Mouse (Mus musculus) T-helper 1 cell (primary cell): ENCODE results near the gene Wdfy4.

Experiments used
- in situ Hi-C: fragments of 300-600 bp; cut with MboI, MseI; formaldehyde crosslinking; loops from one replicate; pipeline ENCODE4 v1.15.1; 2025; ENCODE audit warnings: high pct_unique_total_duplicates

The Wdfy4 gene

GRCm38 (mm10) chr14:32984176-32984738 is 201.1 kb downstream of the Wdfy4 start:
- in situ Hi-C loops, result no loop called here

- in situ Hi-C loops, result no loop called here
Measured at GRCm38 (mm10) chr14:32970700-32971099, 214.6 kb downstream of the Wdfy4 start.

GRCm38 (mm10) chr14:32964742-32965141 is 220.6 kb downstream of the Wdfy4 start:
- in situ Hi-C loops, result loop anchor here (10.0 kb wide), 1 partner anchor 430 kb away; no protein-coding TSS in a partner anchor

- in situ Hi-C loops, result loop anchor here (10.0 kb wide), 1 partner anchor 426 kb away; no protein-coding TSS in a partner anchor
Measured at GRCm38 (mm10) chr14:32960481-32960880, 224.8 kb downstream of the Wdfy4 start.

- in situ Hi-C loops, result no loop called here
Measured at GRCm38 (mm10) chr14:32958671-32959070, 226.6 kb downstream of the Wdfy4 start.

GRCm38 (mm10) chr14:32956486-32956885 is 228.8 kb downstream of the Wdfy4 start:
- in situ Hi-C loops, result no loop called here

GRCm38 (mm10) chr14:32950312-32951301 is 234.7 kb downstream of the Wdfy4 start:
- in situ Hi-C loops, result no loop called here

- in situ Hi-C loops, result no loop called here
Measured at GRCm38 (mm10) chr14:32947512-32947911, 237.8 kb downstream of the Wdfy4 start.

- in situ Hi-C loops, result no loop called here
Measured at GRCm38 (mm10) chr14:32939217-32939616, 246.1 kb downstream of the Wdfy4 start.

GRCm38 (mm10) chr14:32934064-32934463 is 251.2 kb downstream of the Wdfy4 start:
- in situ Hi-C loops, result no loop called here

- in situ Hi-C loops, result no loop called here
Measured at GRCm38 (mm10) chr14:32932220-32932619, 253.1 kb downstream of the Wdfy4 start.

GRCm38 (mm10) chr14:32931709-32932108 is 253.6 kb downstream of the Wdfy4 start:
- in situ Hi-C loops, result no loop called here

- in situ Hi-C loops, result no loop called here
Measured at GRCm38 (mm10) chr14:32923871-32924270, 261.4 kb downstream of the Wdfy4 start.

- in situ Hi-C loops, result no loop called here
Measured at GRCm38 (mm10) chr14:32917919-32918318, 267.4 kb downstream of the Wdfy4 start.

GRCm38 (mm10) chr14:32915360-32915759 is 269.9 kb downstream of the Wdfy4 start:
- in situ Hi-C loops, result no loop called here

- in situ Hi-C loops, result no loop called here
Measured at GRCm38 (mm10) chr14:32911187-32911586, 274.1 kb downstream of the Wdfy4 start.
